Mouse (Mus musculus): ENCODE measurements around the gene Prdx5. TPM values are rescaled to one million over a fixed set of nuclear protein-coding genes. Genes with fewer than 3 reads are reported as not detected.

Gene Prdx5
- total RNA-seq, 1 experiment from 2014 or later: 282 TPM

GRCm38 (mm10) chr19:6940396-6941351 lies 30.8 kb upstream of the Prdx5 start:
- peak in 1 of 2 experiments; percentile 10; a peak in 1 of 4 replicates for ATAC-seq (replicated peaks in 1 of 2; ENCODE audit: insufficient read depth in 1 of 2, low FRiP score in 2 of 2, low TSS enrichment in 1 of 2, low read depth in 1 of 2, poor library complexity in 2 of 2, severe bottlenecking in 2 of 2)

- no peak for ATAC-seq (replicated peaks in 1 of 2; ENCODE audit: insufficient read depth in 1 of 2, low FRiP score in 2 of 2, low TSS enrichment in 1 of 2, low read depth in 1 of 2, poor library complexity in 2 of 2, severe bottlenecking in 2 of 2)
These were observed 29.4 kb upstream of the Prdx5 start for GRCm38 (mm10) chr19:6939106-6940002.

DNA sequence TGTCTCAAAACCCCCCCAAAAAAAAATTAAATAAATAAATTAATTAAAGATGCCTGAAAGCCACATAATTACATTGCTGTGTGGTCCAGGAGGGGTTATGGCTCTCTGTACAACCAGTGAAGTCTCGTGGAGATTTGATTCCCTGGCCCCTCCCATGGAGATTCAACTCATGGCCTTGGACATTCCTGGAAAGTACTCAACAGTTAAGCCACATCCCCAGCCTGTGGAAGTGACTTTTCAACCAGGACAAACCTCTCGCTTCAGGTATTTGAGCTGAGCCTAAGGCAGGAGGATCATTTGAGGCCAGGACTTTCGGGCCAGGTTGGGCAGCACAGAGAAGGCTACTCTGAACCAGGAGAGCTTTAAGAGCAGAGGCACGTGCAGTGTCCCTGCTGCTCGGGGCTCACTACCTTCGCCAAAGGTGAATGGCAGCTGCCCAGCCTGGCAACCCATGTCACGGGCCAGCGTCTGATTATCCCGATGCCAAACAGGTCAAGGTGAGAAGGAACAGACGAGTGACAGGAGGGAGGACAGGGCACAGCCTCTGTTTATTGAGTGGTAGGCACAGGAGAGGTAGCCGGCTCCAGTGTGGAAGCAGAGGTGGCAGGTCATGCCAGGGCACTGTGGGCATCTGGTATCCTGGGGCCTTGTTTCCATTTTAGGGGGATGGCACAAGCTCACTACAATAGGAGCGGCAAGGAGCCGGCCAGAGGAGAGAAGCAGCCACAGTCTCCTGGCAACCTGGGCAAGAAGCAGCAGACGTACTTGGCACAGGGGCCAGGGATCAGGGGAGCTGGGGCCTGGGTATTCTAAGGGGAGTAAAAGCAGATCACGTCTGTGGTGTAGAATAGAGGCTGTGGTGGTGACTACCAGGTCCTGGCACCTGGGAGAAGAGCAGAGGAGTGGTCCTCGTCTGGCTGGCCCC lies 27.9 kb upstream of the Prdx5 start:
- no peak for ATAC-seq (replicated peaks in 1 of 2; ENCODE audit: insufficient read depth in 1 of 2, low FRiP score in 2 of 2, low TSS enrichment in 1 of 2, low read depth in 1 of 2, poor library complexity in 2 of 2, severe bottlenecking in 2 of 2)

- no peak for ATAC-seq (replicated peaks in 1 of 2; ENCODE audit: insufficient read depth in 1 of 2, low FRiP score in 2 of 2, low TSS enrichment in 1 of 2, low read depth in 1 of 2, poor library complexity in 2 of 2, severe bottlenecking in 2 of 2)
These were observed 26.4 kb upstream of the Prdx5 start for GRCm38 (mm10) chr19:6936299-6936698.

DNA sequence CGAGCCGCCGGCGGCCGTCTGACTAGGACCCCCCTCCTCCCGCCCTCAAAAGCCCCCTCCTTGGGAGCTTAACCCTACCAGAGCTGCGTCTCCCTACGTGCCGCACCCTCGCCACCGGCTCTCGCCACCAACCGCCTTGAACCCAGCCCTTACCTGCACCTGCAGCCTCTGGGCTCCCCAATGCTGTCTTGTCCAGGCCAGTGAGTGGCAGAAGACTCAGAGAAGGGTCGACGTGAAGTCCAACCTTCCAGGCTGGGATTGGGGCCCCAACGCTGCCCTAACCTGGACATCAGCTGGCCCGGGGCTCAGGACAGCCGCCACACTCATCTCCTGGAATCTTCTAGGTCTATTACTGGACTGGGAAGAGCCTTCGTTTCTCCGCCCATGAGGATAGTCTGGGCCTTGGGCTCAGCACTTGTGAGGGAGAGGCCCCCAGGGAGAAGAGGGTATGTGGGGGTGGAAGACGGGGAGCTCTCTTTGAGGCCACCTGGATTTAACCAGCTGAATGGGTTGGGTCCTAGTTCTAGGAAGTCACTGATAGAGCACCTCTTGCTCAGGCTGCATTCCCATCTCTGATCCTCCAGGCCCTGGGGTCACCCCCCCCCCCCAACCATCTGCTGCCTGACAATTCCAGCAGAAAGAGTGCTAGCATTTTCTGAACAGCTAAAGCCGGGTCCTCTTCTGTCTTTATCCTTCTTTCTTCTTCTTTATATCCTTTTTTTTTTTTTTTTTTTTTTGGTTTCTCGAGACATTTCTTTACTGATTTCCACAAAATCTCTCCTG lies 24.5 kb upstream of the Prdx5 start, which contains the start of gene Kcnk4:
TSS of gene Kcnk4 (minus strand) at position 321 of the 783 bp plus-strand sequence.
- no peak for ATAC-seq (replicated peaks in 1 of 2; ENCODE audit: insufficient read depth in 1 of 2, low FRiP score in 2 of 2, low TSS enrichment in 1 of 2, low read depth in 1 of 2, poor library complexity in 2 of 2, severe bottlenecking in 2 of 2)

GRCm38 (mm10) chr19:6933436-6934194 lies 23.7 kb upstream of the Prdx5 start:
- peak; percentile 32 to 42; a peak in 2 of 4 replicates for ATAC-seq (replicated peaks in 1 of 2; ENCODE audit: insufficient read depth in 1 of 2, low FRiP score in 2 of 2, low TSS enrichment in 1 of 2, low read depth in 1 of 2, poor library complexity in 2 of 2, severe bottlenecking in 2 of 2)

- ATAC-seq (replicated peaks in 1 of 2; ENCODE audit: insufficient read depth in 1 of 2, low FRiP score in 2 of 2, low TSS enrichment in 1 of 2, low read depth in 1 of 2, poor library complexity in 2 of 2, severe bottlenecking in 2 of 2): no peak
These were observed 23.2 kb upstream of the Prdx5 start for GRCm38 (mm10) chr19:6933102-6933435.

DNA sequence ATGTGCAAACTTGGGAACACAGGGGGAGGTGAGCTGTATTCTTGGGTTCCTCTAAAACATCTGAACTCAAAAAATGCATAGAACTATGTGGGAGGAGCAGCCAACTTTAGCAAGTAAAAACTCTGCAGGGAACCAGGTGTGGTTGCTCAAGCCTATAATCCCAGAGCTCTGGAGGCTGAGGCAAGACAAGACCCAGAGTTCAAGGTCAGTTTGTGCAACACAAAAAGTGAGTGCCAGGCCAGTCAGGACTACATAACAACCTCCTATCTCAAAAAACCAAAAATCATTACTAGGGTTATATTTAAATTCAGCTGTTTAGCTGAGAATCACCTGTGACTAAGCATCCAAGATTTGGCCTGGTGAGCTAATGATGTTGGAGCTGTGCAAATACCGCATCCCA lies 22.1 kb upstream of the Prdx5 start:
- ATAC-seq (replicated peaks in 1 of 2; ENCODE audit: insufficient read depth in 1 of 2, low FRiP score in 2 of 2, low TSS enrichment in 1 of 2, low read depth in 1 of 2, poor library complexity in 2 of 2, severe bottlenecking in 2 of 2): no peak

DNA sequence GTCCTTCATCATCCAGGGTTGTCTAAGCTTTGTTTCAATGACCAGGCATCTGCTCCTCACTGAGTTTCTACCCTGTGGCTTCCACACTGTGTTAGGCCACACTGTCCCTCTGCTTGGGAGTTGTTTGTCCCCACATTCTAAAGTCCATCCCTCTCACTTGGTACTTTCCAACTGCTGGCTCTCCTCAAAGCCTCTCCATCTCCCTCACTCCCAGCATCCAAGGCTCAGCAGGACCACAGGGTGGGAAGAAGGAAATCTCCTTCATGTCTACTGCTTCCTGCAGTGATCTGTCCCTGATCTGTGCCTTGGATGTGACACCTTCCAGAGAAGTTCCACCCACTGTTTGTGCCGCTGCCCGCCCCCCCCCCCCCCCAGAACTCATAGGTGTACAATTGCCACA lies 21.1 kb upstream of the Prdx5 start:
- ATAC-seq (replicated peaks in 1 of 2; ENCODE audit: insufficient read depth in 1 of 2, low FRiP score in 2 of 2, low TSS enrichment in 1 of 2, low read depth in 1 of 2, poor library complexity in 2 of 2, severe bottlenecking in 2 of 2): no peak

GRCm38 (mm10) chr19:6928080-6928479 lies 18.2 kb upstream of the Prdx5 start:
- ATAC-seq (replicated peaks in 1 of 2; ENCODE audit: insufficient read depth in 1 of 2, low FRiP score in 2 of 2, low TSS enrichment in 1 of 2, low read depth in 1 of 2, poor library complexity in 2 of 2, severe bottlenecking in 2 of 2): no peak

DNA sequence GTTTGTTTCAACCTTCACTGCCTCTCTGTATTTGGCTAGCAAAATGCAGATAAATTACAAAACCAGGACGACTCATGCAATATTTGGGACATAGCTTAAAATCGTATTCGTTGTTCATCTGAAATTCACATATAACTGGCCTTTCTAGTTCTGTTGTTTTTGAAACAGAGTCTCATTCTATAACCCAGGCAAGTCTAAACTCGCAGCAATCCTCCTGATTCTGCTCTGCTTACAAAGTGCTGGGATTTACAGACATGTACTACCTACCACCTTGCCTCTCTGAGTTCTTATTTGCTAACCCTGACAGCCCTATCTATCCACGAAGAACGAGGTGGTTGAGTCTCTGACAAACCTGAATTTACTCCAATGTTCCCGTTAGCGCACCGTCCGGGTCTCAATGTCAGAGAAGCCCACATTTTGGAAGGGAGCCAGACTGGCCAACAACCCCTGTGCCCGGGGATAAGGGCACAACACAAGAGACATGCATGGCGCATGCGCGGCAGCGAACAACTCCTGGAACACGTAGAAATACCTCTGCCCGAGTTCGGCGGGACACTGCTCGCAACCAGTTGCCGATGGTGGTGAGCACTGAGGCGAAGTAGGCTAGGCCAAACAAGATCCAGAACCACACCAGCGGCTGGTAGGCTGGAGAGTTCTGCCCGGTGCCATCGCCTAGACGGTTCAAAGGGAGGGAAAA lies 16.8 kb upstream of the Prdx5 start:
- no peak for ATAC-seq (replicated peaks in 1 of 2; ENCODE audit: insufficient read depth in 1 of 2, low FRiP score in 2 of 2, low TSS enrichment in 1 of 2, low read depth in 1 of 2, poor library complexity in 2 of 2, severe bottlenecking in 2 of 2)

GRCm38 (mm10) chr19:6925611-6926329 lies 15.9 kb upstream of the Prdx5 start:
- no peak for ATAC-seq (replicated peaks in 1 of 2; ENCODE audit: insufficient read depth in 1 of 2, low FRiP score in 2 of 2, low TSS enrichment in 1 of 2, low read depth in 1 of 2, poor library complexity in 2 of 2, severe bottlenecking in 2 of 2)

DNA sequence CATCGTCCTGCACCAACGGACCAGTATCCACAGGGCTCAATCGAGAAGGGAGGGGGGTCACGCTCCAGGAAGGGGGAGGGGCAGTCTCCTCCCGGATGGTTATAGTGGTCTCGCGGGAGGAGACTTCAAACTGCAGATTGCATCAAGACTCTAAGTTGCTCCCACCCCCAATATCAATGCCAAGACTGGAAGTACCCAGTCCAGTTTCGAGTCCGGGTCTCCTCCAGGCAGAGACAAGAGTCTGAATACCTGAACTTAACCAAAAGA lies 15.3 kb upstream of the Prdx5 start, which contains the start of gene Catsperz:
TSS of gene Catsperz (minus strand) at position 74 of the 267 bp plus-strand sequence.
- no peak for ATAC-seq (replicated peaks in 1 of 2; ENCODE audit: insufficient read depth in 1 of 2, low FRiP score in 2 of 2, low TSS enrichment in 1 of 2, low read depth in 1 of 2, poor library complexity in 2 of 2, severe bottlenecking in 2 of 2)

DNA sequence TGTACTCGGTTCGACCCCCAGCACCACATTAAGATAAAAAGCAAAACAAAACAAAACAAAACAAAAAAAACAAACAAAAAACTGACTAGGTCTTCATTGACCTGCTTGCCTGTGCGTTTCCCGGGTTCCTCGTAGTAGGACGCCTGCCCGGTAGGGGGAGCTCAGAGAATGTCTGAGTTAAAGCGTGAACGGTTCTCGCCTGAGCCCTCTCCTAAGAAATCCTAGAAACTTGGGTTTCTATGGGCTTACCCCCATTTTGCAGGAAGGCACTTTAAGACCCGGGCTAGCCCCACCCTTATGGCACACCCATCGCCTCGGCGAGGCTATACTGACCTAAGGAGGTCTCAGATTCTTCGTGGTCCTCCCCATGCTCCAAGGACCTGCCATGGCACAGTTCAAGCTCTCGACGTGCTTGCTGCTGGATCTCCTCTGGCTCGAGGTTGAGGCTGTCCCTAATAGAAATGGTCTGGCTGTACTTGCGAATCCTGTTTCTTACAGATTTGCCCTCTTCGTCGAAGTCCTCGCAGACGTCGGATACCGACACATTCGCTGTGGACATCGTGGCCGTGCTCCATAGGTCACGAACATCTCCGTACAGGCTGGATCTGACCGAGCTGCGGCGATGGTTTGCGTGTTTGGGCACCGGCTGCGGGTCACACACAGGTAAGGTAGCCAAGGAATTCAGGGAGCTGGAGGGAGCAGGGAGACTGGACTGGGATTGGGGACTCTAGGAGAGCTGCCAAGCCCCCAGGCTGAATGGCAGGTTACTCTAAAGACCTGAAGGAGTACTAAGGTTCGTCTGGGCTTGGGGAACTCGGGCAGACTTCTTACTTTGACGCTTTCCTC lies 14.8 kb upstream of the Prdx5 start:
- no peak for ATAC-seq (replicated peaks in 1 of 2; ENCODE audit: insufficient read depth in 1 of 2, low FRiP score in 2 of 2, low TSS enrichment in 1 of 2, low read depth in 1 of 2, poor library complexity in 2 of 2, severe bottlenecking in 2 of 2)
